Mouse (Mus musculus): ENCODE measurements around the gene Sat2. TPM values are rescaled to one million over a fixed set of nuclear protein-coding genes. Genes with fewer than 3 reads are reported as not detected.

Sat2 gene
- 16.0 TPM for polyA plus RNA-seq (2014; fragmentation: Illumina TruSeq; extraction: RNeasy Lipid Tissue Mini Kit (QIAGEN cat#74804); ENCODE audit: low read depth, low replicate concordance)

GRCm38 (mm10) chr11:69621571-69622268 is at the start of gene Sat2:
TSS of gene Sat2 (plus strand) at chr11:69622024.

GRCm38 (mm10) chr11:69580091-69580514 is 41.7 kb upstream of the Sat2 start, which contains the start of the genes Wrap53 and Trp53:
TSS of gene Wrap53 (minus strand) at chr11:69580255.
TSS of gene Trp53 (plus strand) at chr11:69580359.

GRCm38 (mm10) chr11:69605726-69606490 is 15.9 kb upstream of the Sat2 start, which contains the start of gene Atp1b2:
TSS of gene Atp1b2 (minus strand) at chr11:69605942.

GRCm38 (mm10) chr11:69617805-69618204 is 4.0 kb upstream of the Sat2 start, which contains the start of gene Shbg:
TSS of gene Shbg (minus strand) at chr11:69617905.

GRCm38 (mm10) chr11:69632284-69633089 is 10.7 kb downstream of the Sat2 start, which contains the start of gene Fxr2:
TSS of gene Fxr2 (plus strand) at chr11:69632990.

GRCm38 (mm10) chr11:69655264-69656064 is 33.6 kb downstream of the Sat2 start, which contains the start of gene Sox15:
TSS of gene Sox15 (plus strand) at chr11:69655314.

GRCm38 (mm10) chr11:69662213-69662966 is 40.6 kb downstream of the Sat2 start, which contains the start of gene Mpdu1:
TSS of gene Mpdu1 (minus strand) at chr11:69662642.

GRCm38 (mm10) chr11:69665961-69666664 is 44.3 kb downstream of the Sat2 start, which contains the start of gene Cd68:
TSS of gene Cd68 (minus strand) at chr11:69666153.

GRCm38 (mm10) chr11:69672211-69672706 is 50.4 kb downstream of the Sat2 start, which contains the start of gene Eif4a1:
TSS of gene Eif4a1 (minus strand) at chr11:69672423.

Other genes with a start within 250 kb of the Sat2 start
- 115 TPM for gene Naa38, start 226.5 kb upstream of the Sat2 start, polyA plus RNA-seq (2014; fragmentation: Illumina TruSeq; extraction: RNeasy Lipid Tissue Mini Kit (QIAGEN cat#74804); ENCODE audit: low read depth, low replicate concordance)
- 37.7 TPM for gene Cyb5d1, start 226.4 kb upstream of the Sat2 start, polyA plus RNA-seq (2014; fragmentation: Illumina TruSeq; extraction: RNeasy Lipid Tissue Mini Kit (QIAGEN cat#74804); ENCODE audit: low read depth, low replicate concordance)
- 10.2 TPM for gene Tmem88, start 223.8 kb upstream of the Sat2 start, polyA plus RNA-seq (2014; fragmentation: Illumina TruSeq; extraction: RNeasy Lipid Tissue Mini Kit (QIAGEN cat#74804); ENCODE audit: low read depth, low replicate concordance)
- gene Kdm6b, start 208.3 kb upstream of the Sat2 start, polyA plus RNA-seq (2014; fragmentation: Illumina TruSeq; extraction: RNeasy Lipid Tissue Mini Kit (QIAGEN cat#74804); ENCODE audit: low read depth, low replicate concordance) = 22.5 TPM
- 1.2 TPM for gene Dnah2, start 72.9 kb upstream of the Sat2 start, polyA plus RNA-seq (2014; fragmentation: Illumina TruSeq; extraction: RNeasy Lipid Tissue Mini Kit (QIAGEN cat#74804); ENCODE audit: low read depth, low replicate concordance)
- 1.1 TPM for gene Efnb3, start 61.8 kb upstream of the Sat2 start, polyA plus RNA-seq (2014; fragmentation: Illumina TruSeq; extraction: RNeasy Lipid Tissue Mini Kit (QIAGEN cat#74804); ENCODE audit: low read depth, low replicate concordance)
- gene Wrap53, start 41.8 kb upstream of the Sat2 start, polyA plus RNA-seq (2014; fragmentation: Illumina TruSeq; extraction: RNeasy Lipid Tissue Mini Kit (QIAGEN cat#74804); ENCODE audit: low read depth, low replicate concordance) = 9.2 TPM
- 35.1 TPM for gene Trp53, start 41.7 kb upstream of the Sat2 start, polyA plus RNA-seq (2014; fragmentation: Illumina TruSeq; extraction: RNeasy Lipid Tissue Mini Kit (QIAGEN cat#74804); ENCODE audit: low read depth, low replicate concordance)
- 14.8 TPM for gene Atp1b2, start 16.1 kb upstream of the Sat2 start, polyA plus RNA-seq (2014; fragmentation: Illumina TruSeq; extraction: RNeasy Lipid Tissue Mini Kit (QIAGEN cat#74804); ENCODE audit: low read depth, low replicate concordance)
- not detected for gene Shbg, start 4.1 kb upstream of the Sat2 start, polyA plus RNA-seq (2014; fragmentation: Illumina TruSeq; extraction: RNeasy Lipid Tissue Mini Kit (QIAGEN cat#74804); ENCODE audit: low read depth, low replicate concordance)
- gene Fxr2, start 11.0 kb downstream of the Sat2 start, polyA plus RNA-seq (2014; fragmentation: Illumina TruSeq; extraction: RNeasy Lipid Tissue Mini Kit (QIAGEN cat#74804); ENCODE audit: low read depth, low replicate concordance) = 64.4 TPM
- 0.92 TPM for gene Sox15, start 33.3 kb downstream of the Sat2 start, polyA plus RNA-seq (2014; fragmentation: Illumina TruSeq; extraction: RNeasy Lipid Tissue Mini Kit (QIAGEN cat#74804); ENCODE audit: low read depth, low replicate concordance)
- 89.0 TPM for gene Mpdu1, start 40.6 kb downstream of the Sat2 start, polyA plus RNA-seq (2014; fragmentation: Illumina TruSeq; extraction: RNeasy Lipid Tissue Mini Kit (QIAGEN cat#74804); ENCODE audit: low read depth, low replicate concordance)
- gene Cd68, start 44.1 kb downstream of the Sat2 start, polyA plus RNA-seq (2014; fragmentation: Illumina TruSeq; extraction: RNeasy Lipid Tissue Mini Kit (QIAGEN cat#74804); ENCODE audit: low read depth, low replicate concordance) = 45.6 TPM
- 395 TPM for gene Eif4a1, start 50.4 kb downstream of the Sat2 start, polyA plus RNA-seq (2014; fragmentation: Illumina TruSeq; extraction: RNeasy Lipid Tissue Mini Kit (QIAGEN cat#74804); ENCODE audit: low read depth, low replicate concordance)
- gene Senp3, start 60.1 kb downstream of the Sat2 start, polyA plus RNA-seq (2014; fragmentation: Illumina TruSeq; extraction: RNeasy Lipid Tissue Mini Kit (QIAGEN cat#74804); ENCODE audit: low read depth, low replicate concordance) = 67.4 TPM
- gene Tnfsf13, start 63.8 kb downstream of the Sat2 start, polyA plus RNA-seq (2014; fragmentation: Illumina TruSeq; extraction: RNeasy Lipid Tissue Mini Kit (QIAGEN cat#74804); ENCODE audit: low read depth, low replicate concordance) = 5.4 TPM
- 19.2 TPM for gene Tnfsf12, start 73.8 kb downstream of the Sat2 start, polyA plus RNA-seq (2014; fragmentation: Illumina TruSeq; extraction: RNeasy Lipid Tissue Mini Kit (QIAGEN cat#74804); ENCODE audit: low read depth, low replicate concordance)
- 8.1 TPM for gene Tnfsfm13, start 74.1 kb downstream of the Sat2 start, polyA plus RNA-seq (2014; fragmentation: Illumina TruSeq; extraction: RNeasy Lipid Tissue Mini Kit (QIAGEN cat#74804); ENCODE audit: low read depth, low replicate concordance)
- 43.9 TPM for gene Polr2a, start 136.6 kb downstream of the Sat2 start, polyA plus RNA-seq (2014; fragmentation: Illumina TruSeq; extraction: RNeasy Lipid Tissue Mini Kit (QIAGEN cat#74804); ENCODE audit: low read depth, low replicate concordance)
- gene Slc35g3, start 139.9 kb downstream of the Sat2 start, polyA plus RNA-seq (2014; fragmentation: Illumina TruSeq; extraction: RNeasy Lipid Tissue Mini Kit (QIAGEN cat#74804); ENCODE audit: low read depth, low replicate concordance) = 1.5 TPM
- gene Zbtb4, start 143.9 kb downstream of the Sat2 start, polyA plus RNA-seq (2014; fragmentation: Illumina TruSeq; extraction: RNeasy Lipid Tissue Mini Kit (QIAGEN cat#74804); ENCODE audit: low read depth, low replicate concordance) = 28.9 TPM
- 8.3 TPM for gene Chrnb1, start 173.9 kb downstream of the Sat2 start, polyA plus RNA-seq (2014; fragmentation: Illumina TruSeq; extraction: RNeasy Lipid Tissue Mini Kit (QIAGEN cat#74804); ENCODE audit: low read depth, low replicate concordance)
- 8.7 TPM for gene Fgf11, start 179.8 kb downstream of the Sat2 start, polyA plus RNA-seq (2014; fragmentation: Illumina TruSeq; extraction: RNeasy Lipid Tissue Mini Kit (QIAGEN cat#74804); ENCODE audit: low read depth, low replicate concordance)
- gene Tmem102, start 183.6 kb downstream of the Sat2 start, polyA plus RNA-seq (2014; fragmentation: Illumina TruSeq; extraction: RNeasy Lipid Tissue Mini Kit (QIAGEN cat#74804); ENCODE audit: low read depth, low replicate concordance) = 13.6 TPM
- gene Gm39566, start 193.3 kb downstream of the Sat2 start, polyA plus RNA-seq (2014; fragmentation: Illumina TruSeq; extraction: RNeasy Lipid Tissue Mini Kit (QIAGEN cat#74804); ENCODE audit: low read depth, low replicate concordance) = 2.2 TPM
- gene Spem2, start 196.4 kb downstream of the Sat2 start, polyA plus RNA-seq (2014; fragmentation: Illumina TruSeq; extraction: RNeasy Lipid Tissue Mini Kit (QIAGEN cat#74804); ENCODE audit: low read depth, low replicate concordance) = 14.1 TPM
- 23.3 TPM for gene Spem1, start 200.2 kb downstream of the Sat2 start, polyA plus RNA-seq (2014; fragmentation: Illumina TruSeq; extraction: RNeasy Lipid Tissue Mini Kit (QIAGEN cat#74804); ENCODE audit: low read depth, low replicate concordance)
- gene Nlgn2, start 215.8 kb downstream of the Sat2 start, polyA plus RNA-seq (2014; fragmentation: Illumina TruSeq; extraction: RNeasy Lipid Tissue Mini Kit (QIAGEN cat#74804); ENCODE audit: low read depth, low replicate concordance) = 19.0 TPM
- gene Tmem256, start 216.5 kb downstream of the Sat2 start, polyA plus RNA-seq (2014; fragmentation: Illumina TruSeq; extraction: RNeasy Lipid Tissue Mini Kit (QIAGEN cat#74804); ENCODE audit: low read depth, low replicate concordance) = 183 TPM
- 31.1 TPM for gene Plscr3, start 224.4 kb downstream of the Sat2 start, polyA plus RNA-seq (2014; fragmentation: Illumina TruSeq; extraction: RNeasy Lipid Tissue Mini Kit (QIAGEN cat#74804); ENCODE audit: low read depth, low replicate concordance)
- 23.7 TPM for gene Tnk1, start 236.7 kb downstream of the Sat2 start, polyA plus RNA-seq (2014; fragmentation: Illumina TruSeq; extraction: RNeasy Lipid Tissue Mini Kit (QIAGEN cat#74804); ENCODE audit: low read depth, low replicate concordance)

Data from adipose tissue, adult 10 weeks (tissue).